Mouse (Mus musculus) lung, embryonic 16.5 days (tissue): Measurements from ENCODE around the gene Hras. TPM values are rescaled to one million over a fixed set of nuclear protein-coding genes. Genes with fewer than 3 reads are reported as not detected.

ENCODE experiments used
- ATAC-seq: fragments of 200-750 bp; cut with Nextera tagmentation; 2 replicates; pipeline ENCODE4 v1.8.0; 2017; ENCODE audit warnings: low read depth, mild to moderate bottlenecking, moderate library complexity
- H3K27ac ChIP-seq: fragments of 300-500 bp; sonication (generic); 2 replicates; pipeline ENCODE4 v1.5.1; 2014; ENCODE audit warnings: mild to moderate bottlenecking, control low read depth, low read length
- H3K27me3 ChIP-seq: fragments of 300-500 bp; sonication (generic); 2 replicates; pipeline ENCODE4 v1.6.1; 2014; ENCODE audit warnings: low read depth, low read length, mixed read lengths; ENCODE audit not compliant: control insufficient read depth, insufficient read depth
- H3K36me3 ChIP-seq: fragments of 300-500 bp; sonication (generic); 2 replicates; pipeline ENCODE4 v1.6.1; 2014; ENCODE audit warnings: low read length; ENCODE audit not compliant: control insufficient read depth, insufficient read depth
- H3K4me1 ChIP-seq: fragments of 300-500 bp; sonication (generic); replicated peaks from 2 replicates; pipeline ENCODE4 v1.6.1; 2014; ENCODE audit warnings: low read length, mixed read lengths; ENCODE audit not compliant: control insufficient read depth, insufficient read depth
- H3K4me2 ChIP-seq: fragments of 300-500 bp; sonication (generic); 2 replicates; pipeline ENCODE4 v1.6.1; 2014; ENCODE audit warnings: low read depth, low read length, control low read depth
- H3K4me3 ChIP-seq: fragments of 300-500 bp; sonication (generic); 2 replicates; pipeline ENCODE4 v1.5.1; 2014; ENCODE audit warnings: mild to moderate bottlenecking, low read length, control low read depth
- H3K9ac ChIP-seq: fragments of 300-500 bp; sonication (generic); 2 replicates; pipeline ENCODE4 v1.6.1; 2014; ENCODE audit warnings: low read length, control low read depth
- H3K9me3 ChIP-seq: fragments of 300-500 bp; sonication (generic); 2 replicates; pipeline ENCODE4 v1.6.1; 2016; ENCODE audit warnings: low read length; ENCODE audit not compliant: control insufficient read depth
- WGBS: fragments of 180-500 bp; shearing (Covaris S2); extraction: QIAGEN DNeasy Blood & Tissue Kit; methylation state at CpG from one replicate; pipeline ENCODE4 v1.1.7; 2014; 5-methylcytosine and 5-hydroxymethylcytosine counted together
- polyA plus RNA-seq: library from polyadenylated mRNA; unstranded; fragments of >200 nt; fragmentation: Nextera tagmentation; extraction: Ambion mirVana; gene quantifications from 2 replicates; pipeline ENCODE4 v1.2.1, GENCODE M21; 2015

Gene Hras
- polyA plus RNA-seq, 1 experiment from 2014 or later, result 48.8 TPM

DNA sequence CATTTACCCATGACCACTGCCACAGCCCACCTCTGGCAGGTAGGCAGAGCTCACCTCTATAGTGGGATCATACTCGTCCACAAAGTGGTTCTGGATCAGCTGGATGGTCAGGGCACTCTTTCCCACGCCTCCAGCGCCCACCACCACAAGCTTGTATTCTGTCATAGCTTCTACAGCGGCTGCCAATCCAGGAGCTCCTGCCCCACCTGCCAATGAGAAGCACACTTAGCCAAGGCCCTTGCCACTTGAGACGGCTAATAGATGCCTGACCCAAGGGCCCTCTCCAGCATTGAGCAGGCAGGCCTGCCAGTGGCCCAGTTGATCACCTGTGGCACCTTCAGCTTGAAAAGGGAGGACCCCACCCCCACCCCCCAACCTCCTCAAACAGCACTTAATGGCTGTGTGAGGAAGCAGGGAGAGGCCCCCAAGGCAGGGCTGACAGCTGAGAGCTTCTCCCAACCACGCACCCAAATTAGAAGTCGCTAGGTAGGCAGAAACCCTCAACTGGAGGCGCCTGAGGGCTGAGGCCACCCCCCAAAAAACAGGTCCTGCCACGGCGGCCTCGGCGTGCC lies 943 bp downstream of the Hras start:
- peaks cover 19% of the 10 kb centered on the region for H3K4me1 ChIP-seq
- H3K4me2 ChIP-seq, result peak overlapping the region; percentile 87
- H3K36me3 ChIP-seq, result peaks cover 35% of the 10 kb centered on the region
- peak; percentile 5; the same call in 1 of the 2 replicates for ATAC-seq
- peak overlapping the region; percentile 94 for H3K4me3 ChIP-seq
- no peaks in the 10 kb centered on the region for H3K9me3 ChIP-seq
- H3K27me3 ChIP-seq, result peaks cover 4% of the 10 kb centered on the region; the same call in 1 of the 2 replicates
- H3K27ac ChIP-seq, result peak overlapping the region; percentile 88
- 22% methylated on average over 12 of the region's 12 CpGs for WGBS
- H3K9ac ChIP-seq, result peak overlapping the region; percentile 97

- Histone ChIP-seq H3K9ac (peak overlapping the region; percentile 97; the same call in 1 of the 2 replicates), H3K4me2 (peak overlapping the region; percentile 87), H3K27ac (no peak overlapping the region), H3K36me3 (peaks cover 35% of the 10 kb centered on the region), H3K9me3 (no peaks in the 10 kb centered on the region), H3K4me1 (peaks cover 19% of the 10 kb centered on the region), H3K4me3 (peak overlapping the region; percentile 94), H3K27me3 (peaks cover 3% of the 10 kb centered on the region; the same call in 1 of the 2 replicates)
- ATAC-seq, result no peak
- WGBS, result 84% methylated on average over 24 of the region's 24 CpGs
Observed at GRCm38 (mm10) chr7:141191796-141192685, 1.8 kb downstream of the Hras start.

DNA sequence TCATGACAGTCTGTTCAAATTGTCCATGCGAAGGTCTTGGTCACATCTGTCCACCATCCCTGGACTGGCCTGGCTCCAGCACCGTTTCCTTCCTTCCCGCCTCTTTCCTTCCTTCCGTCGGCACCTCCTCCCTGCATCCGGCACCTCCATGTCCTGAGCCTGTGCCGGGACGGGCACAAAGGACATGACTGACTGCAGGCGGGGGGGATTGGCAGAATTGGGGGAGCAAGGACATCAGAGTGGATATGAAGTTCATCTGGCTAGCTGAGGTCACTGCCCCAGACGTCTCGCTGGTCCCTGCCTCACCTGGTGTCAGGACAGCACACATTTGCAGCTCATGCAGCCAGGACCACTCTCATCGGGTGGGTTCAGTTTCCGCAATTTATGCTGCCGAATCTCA lies 2.8 kb downstream of the Hras start:
- no peak overlapping the region for H3K9ac ChIP-seq
- WGBS, result 68% methylated on average over 14 of the region's 14 CpGs
- H3K9me3 ChIP-seq, result no peaks in the 10 kb centered on the region
- peaks cover 19% of the 10 kb centered on the region for H3K4me1 ChIP-seq
- no peaks in the 10 kb centered on the region for H3K27me3 ChIP-seq
- no peak for ATAC-seq
- no peak overlapping the region for H3K4me2 ChIP-seq
- no peak overlapping the region for H3K4me3 ChIP-seq
- H3K27ac ChIP-seq, result 0 out of 2 replicates have a peak overlapping the region, but pooled peaks have one; percentile 22
- H3K36me3 ChIP-seq, result peaks cover 35% of the 10 kb centered on the region

DNA sequence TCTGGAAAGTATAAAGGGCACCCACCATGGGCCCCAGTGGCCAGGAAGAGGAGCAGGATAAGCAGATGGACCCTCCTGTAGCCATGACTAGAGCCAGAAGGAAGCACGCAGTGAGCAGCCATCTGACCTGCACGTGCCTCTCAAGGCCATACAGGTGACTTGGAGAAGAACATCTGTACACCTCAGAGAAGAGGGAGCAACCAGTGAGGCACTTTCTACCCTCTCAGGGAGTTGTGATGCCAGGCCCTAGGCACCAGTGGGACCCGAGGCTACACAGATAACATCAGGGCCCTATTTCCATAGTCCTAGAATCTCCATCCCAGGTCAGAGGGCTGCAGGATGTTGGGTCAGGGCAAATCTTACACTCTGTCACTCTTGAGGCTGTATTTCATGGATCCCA lies 3.6 kb downstream of the Hras start:
- peaks cover 19% of the 10 kb centered on the region for H3K4me1 ChIP-seq
- ATAC-seq, result no peak
- peaks cover 35% of the 10 kb centered on the region for H3K36me3 ChIP-seq
- 90% methylated on average over 3 of the region's 3 CpGs for WGBS
- no peak overlapping the region for H3K27ac ChIP-seq
- no peak overlapping the region for H3K4me2 ChIP-seq
- H3K27me3 ChIP-seq, result no peaks in the 10 kb centered on the region
- H3K9me3 ChIP-seq, result no peaks in the 10 kb centered on the region
- no peak overlapping the region for H3K4me3 ChIP-seq
- H3K9ac ChIP-seq, result no peak overlapping the region

GRCm38 (mm10) chr7:141188733-141189132 lies 5.1 kb downstream of the Hras start:
- Histone ChIP-seq H3K9ac (no peak overlapping the region), H3K27me3 (no peaks in the 10 kb centered on the region), H3K9me3 (no peaks in the 10 kb centered on the region), H3K36me3 (peaks cover 35% of the 10 kb centered on the region), H3K4me3 (no peak overlapping the region), H3K27ac (no peak overlapping the region), H3K4me1 (peaks cover 17% of the 10 kb centered on the region), H3K4me2 (no peak overlapping the region)
- WGBS, result 91% methylated on average over 3 of the region's 3 CpGs
- ATAC-seq, result no peak

GRCm38 (mm10) chr7:141188194-141188593 lies 5.6 kb downstream of the Hras start:
- ATAC-seq, result no peak
- H3K9ac ChIP-seq, result no peak overlapping the region

GRCm38 (mm10) chr7:141176173-141176572 lies 17.6 kb downstream of the Hras start:
- WGBS, result 1% methylated on average over 8 of the region's 8 CpGs
- Histone ChIP-seq H3K36me3 (no peaks in the 10 kb centered on the region), H3K9me3 (no peaks in the 10 kb centered on the region), H3K4me3 (no peak overlapping the region), H3K4me1 (peaks cover 10% of the 10 kb centered on the region), H3K9ac (no peak overlapping the region; the same call in 1 of the 2 replicates), H3K27me3 (no peaks in the 10 kb centered on the region; the same call in 1 of the 2 replicates), H3K27ac (no peak overlapping the region), H3K4me2 (no peak overlapping the region)
- ATAC-seq, result no peak

More at GRCm38 (mm10) chr7:141188194-141188593, 5.6 kb downstream of the Hras start:
- Histone ChIP-seq H3K4me3 (no peak overlapping the region), H3K9me3 (no peaks in the 10 kb centered on the region), H3K4me1 (peaks cover 17% of the 10 kb centered on the region), H3K27me3 (no peaks in the 10 kb centered on the region), H3K27ac (no peak overlapping the region), H3K36me3 (peaks cover 35% of the 10 kb centered on the region), H3K4me2 (no peak overlapping the region)
- 66% methylated on average over 3 of the region's 3 CpGs for WGBS

DNA sequence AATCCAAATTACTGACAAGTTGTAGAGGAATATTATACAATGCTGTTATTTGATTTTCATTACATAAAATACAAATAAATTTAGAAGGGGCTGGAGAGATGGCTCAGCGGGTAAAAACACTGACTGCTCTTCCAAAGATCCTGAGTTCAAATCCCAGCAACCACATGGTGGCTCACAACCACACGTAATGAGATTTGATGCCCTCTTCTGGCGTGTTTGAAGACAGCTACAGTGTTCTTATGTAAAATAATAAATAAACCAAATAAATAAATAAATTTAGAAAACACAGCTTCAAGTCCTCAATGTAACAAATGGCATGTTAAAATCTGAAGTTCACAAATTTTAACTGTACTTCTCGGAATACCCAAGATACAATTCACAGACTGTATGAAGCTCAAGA lies 18.7 kb downstream of the Hras start:
- no peaks in the 10 kb centered on the region; the same call in 1 of the 2 replicates for H3K27me3 ChIP-seq
- ATAC-seq, result no peak
- no peaks in the 10 kb centered on the region for H3K36me3 ChIP-seq
- no peak overlapping the region for H3K4me2 ChIP-seq
- H3K9ac ChIP-seq, result no peak overlapping the region
- H3K27ac ChIP-seq, result no peak overlapping the region
- H3K9me3 ChIP-seq, result no peaks in the 10 kb centered on the region
- H3K4me1 ChIP-seq, result peaks cover 10% of the 10 kb centered on the region
- no peak overlapping the region for H3K4me3 ChIP-seq
- 85% methylated on average over 4 of the region's 4 CpGs for WGBS

- no peaks in the 10 kb centered on the region for H3K27me3 ChIP-seq
- H3K9me3 ChIP-seq, result no peaks in the 10 kb centered on the region
- H3K4me2 ChIP-seq, result peak overlapping the region; percentile 72
- H3K36me3 ChIP-seq, result no peaks in the 10 kb centered on the region
- peak overlapping the region; percentile 97 for H3K27ac ChIP-seq
- no peak for ATAC-seq
- peak overlapping the region; percentile 63 for H3K4me3 ChIP-seq
- 60% methylated on average over 5 of the region's 5 CpGs for WGBS
- peaks cover 18% of the 10 kb centered on the region for H3K4me1 ChIP-seq
- H3K9ac ChIP-seq, result peak overlapping the region; percentile 77
Observed at GRCm38 (mm10) chr7:141173323-141173850, 20.4 kb downstream of the Hras start.
